In genomic region chr7:46378983-46379382, GRCm38 (mm10) we compare ENCODE assay signal across 9 mouse cellular contexts. TPM values are rescaled to one million over a fixed set of nuclear protein-coding genes. Genes with fewer than 3 reads are reported as not detected.
DNase-seq lines count a peak whose midpoint lies in the region; ATAC-seq lines count a peak whose summit lies in the region.
"Had no signal": no experiment of that assay in that cellular context is flagged by ENCODE, and none has a peak within 500 bp of the region (broad histone marks: within the 10 kb centered on the region; RNA-seq: fewer than 3 reads in every experiment).

No protein-coding gene starts in this region.

- no peak overlapping the region for H3K4me3 ChIP-seq in midbrain, embryonic 10.5 days
- no peak overlapping the region for H3K4me3 ChIP-seq in midbrain, embryonic 16.5 days (ENCODE audit: low read depth, low read length)
- peak overlapping the region; percentile 27 for H3K4me3 ChIP-seq in limb, embryonic 12.5 days (replicated peaks)
- H3K4me3 ChIP-seq: megakaryocyte, embryonic 14.5 days had no signal

- H3K27me3 ChIP-seq in midbrain, embryonic 10.5 days (ENCODE audit: low read depth, poor library complexity, severe bottlenecking), result peaks cover 69% of the 10 kb centered on the region
- peaks cover 54% of the 10 kb centered on the region for H3K27me3 ChIP-seq in midbrain, embryonic 16.5 days (ENCODE audit: control insufficient read depth, insufficient read depth, low read depth, low read length)
- H3K27me3 ChIP-seq in limb, embryonic 12.5 days, result peaks cover 77% of the 10 kb centered on the region

- H3K27ac ChIP-seq in midbrain, embryonic 10.5 days (replicated peaks), result no peak overlapping the region
- no peak overlapping the region for H3K27ac ChIP-seq in midbrain, embryonic 16.5 days (ENCODE audit: low read length)
- H3K27ac ChIP-seq in limb, embryonic 12.5 days, result no peak overlapping the region

- ATAC-seq in midbrain, embryonic 16.5 days, result no peak
- peak; percentile 50 to 67; a peak in 3 of 4 replicates for ATAC-seq in hematopoietic stem cell, adult 5-6 weeks (replicated peaks in 1 of 2; ENCODE audit: insufficient read depth in 1 of 2, low FRiP score in 2 of 2, low TSS enrichment in 1 of 2, low read depth in 1 of 2, poor library complexity in 2 of 2, severe bottlenecking in 2 of 2)
- no peak for ATAC-seq in limb, embryonic 12.5 days (ENCODE audit: insufficient number of reproducible peaks, insufficient read depth, low FRiP score, low TSS enrichment, low read depth)
- peak; percentile 53 for ATAC-seq in neutrophil, adult 5-6 weeks (ENCODE audit: extremely low read depth, insufficient number of reproducible peaks, low FRiP score, poor library complexity, severe bottlenecking)
- no peak for ATAC-seq in erythroblast, adult 5-6 weeks (replicated peaks; ENCODE audit: low FRiP score, poor library complexity, severe bottlenecking)

- no peak overlapping the region for H3K9ac ChIP-seq in midbrain, embryonic 16.5 days (ENCODE audit: low read depth, low read length)
- H3K9ac ChIP-seq in limb, embryonic 12.5 days (replicated peaks), result no peak overlapping the region

- WGBS in midbrain, embryonic 10.5 days, result 13% methylated on average over 16 of the region's 16 CpGs
- 11% methylated on average over 16 of the region's 16 CpGs for WGBS in midbrain, embryonic 16.5 days
- 13% methylated on average over 16 of the region's 16 CpGs for WGBS in limb, embryonic 12.5 days

- H3K4me2 ChIP-seq in midbrain, embryonic 16.5 days (ENCODE audit: low read length), result no peak overlapping the region
- H3K4me2 ChIP-seq in limb, embryonic 12.5 days, result no peak overlapping the region

- no peaks in the 10 kb centered on the region for H3K36me3 ChIP-seq in midbrain, embryonic 10.5 days
- H3K36me3 ChIP-seq in midbrain, embryonic 16.5 days (ENCODE audit: control insufficient read depth, insufficient read depth, low read length), result no peaks in the 10 kb centered on the region
- H3K36me3 ChIP-seq in limb, embryonic 12.5 days, result no peaks in the 10 kb centered on the region

- DNase-seq in midbrain, embryonic 10.5 days (ENCODE audit: low spot score), result peak; percentile 64
- DNase-seq in MN1 (ENCODE audit: low spot score), result peak; percentile 71
- peak; percentile 60 to 66 for DNase-seq in cerebellum, postnatal 36 days

- H3K4me1 ChIP-seq in midbrain, embryonic 10.5 days, result peaks cover 31% of the 10 kb centered on the region
- H3K4me1 ChIP-seq in midbrain, embryonic 16.5 days (ENCODE audit: control insufficient read depth, insufficient read depth, low read length), result peaks cover 14% of the 10 kb centered on the region
- H3K4me1 ChIP-seq in limb, embryonic 12.5 days (replicated peaks), result peaks cover 23% of the 10 kb centered on the region

- H3K9me3 ChIP-seq in midbrain, embryonic 10.5 days (replicated peaks), result no peaks in the 10 kb centered on the region
- H3K9me3 ChIP-seq in midbrain, embryonic 16.5 days (replicated peaks; ENCODE audit: control insufficient read depth, low read length, poor library complexity, severe bottlenecking), result no peaks in the 10 kb centered on the region
- no peaks in the 10 kb centered on the region for H3K9me3 ChIP-seq in limb, embryonic 12.5 days
- H3K9me3 ChIP-seq: megakaryocyte, embryonic 14.5 days had no signal

RNA-seq across cellular contexts. Expression of gene Myod1, which starts 2.7 kb away (rescaled TPM):
- polyA plus RNA-seq in midbrain, embryonic 10.5 days (2016; fragmentation: Nextera tagmentation; extraction: Ambion mirVana), result not detected in 2 replicates
- polyA plus RNA-seq in midbrain, embryonic 16.5 days (2015; fragmentation: Nextera tagmentation; extraction: Ambion mirVana), result 0.19 TPM in 1 of 2 replicates, not detected in the other
- not detected in 2 replicates for total RNA-seq in hematopoietic stem cell, adult 5-6 weeks (2017)
- polyA plus RNA-seq in limb, embryonic 12.5 days (2016; fragmentation: Nextera tagmentation; extraction: Ambion mirVana), result 48.4 and 52.3 TPM in 2 replicates
- not detected in 2 replicates for total RNA-seq in neutrophil, adult 5-6 weeks (2017)
- total RNA-seq in erythroblast, adult 5-6 weeks (2015; ENCODE audit: low replicate concordance), result not detected in 2 replicates
- total RNA-seq in erythroblast, adult 5-6 weeks (2017; ENCODE audit: low replicate concordance), result not detected in 2 replicates

RNA-seq across cellular contexts. Expression of gene Kcnc1, which starts 17.3 kb away (rescaled TPM):
- polyA plus RNA-seq in midbrain, embryonic 10.5 days (2016; fragmentation: Nextera tagmentation; extraction: Ambion mirVana), result 0.37 and 1.3 TPM in 2 replicates
- 10.1 and 11.4 TPM in 2 replicates for polyA plus RNA-seq in midbrain, embryonic 16.5 days (2015; fragmentation: Nextera tagmentation; extraction: Ambion mirVana)
- total RNA-seq in hematopoietic stem cell, adult 5-6 weeks (2017), result 0.19 and 0.25 TPM in 2 replicates
- polyA plus RNA-seq in limb, embryonic 12.5 days (2016; fragmentation: Nextera tagmentation; extraction: Ambion mirVana), result 0.03 and 0.14 TPM in 2 replicates
- total RNA-seq in neutrophil, adult 5-6 weeks (2017), result 0.49 and 0.81 TPM in 2 replicates
- not detected in 2 replicates for total RNA-seq in erythroblast, adult 5-6 weeks (2015; ENCODE audit: low replicate concordance)
- total RNA-seq in erythroblast, adult 5-6 weeks (2017; ENCODE audit: low replicate concordance), result not detected in 2 replicates

Comparison
In these comparisons a context has a peak if more than half of its experiments do, and no peak if none do; other contexts are left out.
1. ATAC-seq: peak in hematopoietic stem cell, adult 5-6 weeks (2 of 2) and neutrophil, adult 5-6 weeks (single experiment); none in midbrain, embryonic 16.5 days (single experiment), limb, embryonic 12.5 days (single experiment) and erythroblast, adult 5-6 weeks (single experiment).
2. Peak in every context shown above with its lines, with median percentiles within 50 percentile points of each other: DNase-seq.